Mouse (Mus musculus) heart, postnatal 4 days (tissue): Measurements from ENCODE around the gene Hdac4. TPM values are rescaled to one million over a fixed set of nuclear protein-coding genes. Genes with fewer than 3 reads are reported as not detected.
A peak's percentile ranks its signal among the peaks of the same experiment; 100 is the strongest.

ENCODE experiments used
- DNase-seq: peaks from one replicate; pipeline ENCODE4 v3.0.0; 2021
- total RNA-seq, 2 experiments: library from RNA; stranded (reverse); gene quantifications; 2 replicates each; pipeline ENCODE4 v1.2.3; 2021

Hdac4 gene
- total RNA-seq, 2 experiments from 2014 or later, result 33.3 to 36.3 TPM

GRCm38 (mm10) chr1:92015938-92016672 is 179.4 kb downstream of the Hdac4 start:
- DNase-seq, result peak; percentile 29

GRCm38 (mm10) chr1:92015252-92015651 is 180.2 kb downstream of the Hdac4 start:
- DNase-seq, result no peak

GRCm38 (mm10) chr1:92014496-92014895 is 181.0 kb downstream of the Hdac4 start:
- no peak for DNase-seq

GRCm38 (mm10) chr1:92006666-92007065 is 188.8 kb downstream of the Hdac4 start:
- no peak for DNase-seq

- DNase-seq, result no peak
Observed at GRCm38 (mm10) chr1:92005617-92005940, 189.9 kb downstream of the Hdac4 start.

GRCm38 (mm10) chr1:92004906-92005616 is 190.4 kb downstream of the Hdac4 start:
- no peak for DNase-seq

- DNase-seq, result no peak
Observed at GRCm38 (mm10) chr1:92004122-92004521, 191.4 kb downstream of the Hdac4 start.

GRCm38 (mm10) chr1:92000226-92000625 is 195.3 kb downstream of the Hdac4 start:
- DNase-seq, result no peak

- DNase-seq, result no peak
Observed at GRCm38 (mm10) chr1:91993658-91994165, 201.8 kb downstream of the Hdac4 start.

GRCm38 (mm10) chr1:91992652-91993051 is 202.8 kb downstream of the Hdac4 start:
- DNase-seq, result no peak

GRCm38 (mm10) chr1:91991597-91991996 is 203.9 kb downstream of the Hdac4 start:
- DNase-seq, result no peak

- DNase-seq, result no peak
Observed at GRCm38 (mm10) chr1:91990852-91991251, 204.6 kb downstream of the Hdac4 start.

- no peak for DNase-seq
Observed at GRCm38 (mm10) chr1:91988866-91989265, 206.6 kb downstream of the Hdac4 start.

- DNase-seq, result peak; percentile 63
Observed at GRCm38 (mm10) chr1:91987431-91987830, 208.1 kb downstream of the Hdac4 start.

GRCm38 (mm10) chr1:91985783-91986182 is 209.7 kb downstream of the Hdac4 start:
- no peak for DNase-seq

- no peak for DNase-seq
Observed at GRCm38 (mm10) chr1:91984507-91984906, 211.0 kb downstream of the Hdac4 start.

- peak; percentile 52 for DNase-seq
Observed at GRCm38 (mm10) chr1:91981381-91981780, 214.1 kb downstream of the Hdac4 start.

- DNase-seq, result peak; percentile 52
Observed at GRCm38 (mm10) chr1:91978443-91978842, 217.1 kb downstream of the Hdac4 start.

GRCm38 (mm10) chr1:91968710-91969379 is 226.7 kb downstream of the Hdac4 start:
- peak; percentile 68 for DNase-seq

- no peak for DNase-seq
Observed at GRCm38 (mm10) chr1:91967041-91967440, 228.5 kb downstream of the Hdac4 start.

- no peak for DNase-seq
Observed at GRCm38 (mm10) chr1:91964486-91965335, 230.8 kb downstream of the Hdac4 start.

GRCm38 (mm10) chr1:91962256-91962655 is 233.2 kb downstream of the Hdac4 start:
- peak; percentile 80 for DNase-seq
